Mouse (Mus musculus) gastrocnemius, adult 18-20 months (tissue): Measurements from ENCODE around the gene Cdc20. TPM values are rescaled to one million over a fixed set of nuclear protein-coding genes. Genes with fewer than 3 reads are reported as not detected.

ENCODE experiments used
- DNase-seq: peaks from one replicate; pipeline ENCODE4 v3.0.0; 2021; ENCODE audit warnings: low spot score
- total RNA-seq, 2 experiments: library from RNA; stranded (reverse); gene quantifications; 2 replicates each; pipeline ENCODE4 v1.2.3; 2021

Cdc20 gene
- total RNA-seq, 2 experiments from 2014 or later: 0.32 TPM; not detected in 1

GRCm38 (mm10) chr4:118421384-118421783 lies 15.8 kb downstream of the Cdc20 start:
- DNase-seq: no peak

- no peak for DNase-seq
Measured at GRCm38 (mm10) chr4:118417112-118417797, 19.9 kb downstream of the Cdc20 start.

GRCm38 (mm10) chr4:118416329-118416728 lies 20.8 kb downstream of the Cdc20 start:
- no peak for DNase-seq

- DNase-seq: no peak
Measured at GRCm38 (mm10) chr4:118415779-118416178, 21.4 kb downstream of the Cdc20 start.

- DNase-seq: no peak
Measured at GRCm38 (mm10) chr4:118413553-118413952, 23.6 kb downstream of the Cdc20 start.

GRCm38 (mm10) chr4:118410871-118411270 lies 26.3 kb downstream of the Cdc20 start:
- no peak for DNase-seq

- DNase-seq: peak; percentile 94
Measured at GRCm38 (mm10) chr4:118409142-118409900, 27.8 kb downstream of the Cdc20 start, which contains the start of the genes Szt2 and Med8. Szt2 (minus strand) TSS chr4:118409273. Med8 (plus strand) TSS chr4:118409337.

GRCm38 (mm10) chr4:118402701-118403100 lies 34.5 kb downstream of the Cdc20 start:
- no peak for DNase-seq

- DNase-seq: no peak
Measured at GRCm38 (mm10) chr4:118401918-118402317, 35.2 kb downstream of the Cdc20 start.

GRCm38 (mm10) chr4:118401421-118401820 lies 35.7 kb downstream of the Cdc20 start:
- no peak for DNase-seq

GRCm38 (mm10) chr4:118398400-118398799 lies 38.8 kb downstream of the Cdc20 start:
- DNase-seq: no peak

- no peak for DNase-seq
Measured at GRCm38 (mm10) chr4:118396433-118396832, 40.7 kb downstream of the Cdc20 start.

GRCm38 (mm10) chr4:118395289-118395688 lies 41.9 kb downstream of the Cdc20 start:
- DNase-seq: no peak

GRCm38 (mm10) chr4:118394505-118394904 lies 42.6 kb downstream of the Cdc20 start:
- DNase-seq: no peak

GRCm38 (mm10) chr4:118390146-118390545 lies 47.0 kb downstream of the Cdc20 start:
- no peak for DNase-seq

GRCm38 (mm10) chr4:118387316-118387715 lies 49.8 kb downstream of the Cdc20 start:
- DNase-seq: no peak

GRCm38 (mm10) chr4:118383271-118383670 lies 53.9 kb downstream of the Cdc20 start:
- no peak for DNase-seq

Other genes with a start within 250 kb of the Cdc20 start
- gene Ptprf, start 145.9 kb downstream of the Cdc20 start, total RNA-seq: 1 to 10 TPM; 2.0 to 2.2 TPM
- gene Szt2, start 28.1 kb downstream of the Cdc20 start, total RNA-seq: 1 to 10 TPM; 4.6 to 5.6 TPM
- 10 to 100 TPM; 38.6 to 39.2 TPM for gene Med8, start 28.0 kb downstream of the Cdc20 start, total RNA-seq
- gene Elovl1, start 9.3 kb downstream of the Cdc20 start, total RNA-seq: 1 to 10 TPM; 5.0 to 6.9 TPM
- gene Mpl, start 20.2 kb upstream of the Cdc20 start, total RNA-seq: not detected
- gene Tie1, start 52.7 kb upstream of the Cdc20 start, total RNA-seq: 10 to 100 TPM; 11.0 to 14.3 TPM
- gene 2610528J11Rik, start 89.6 kb upstream of the Cdc20 start, total RNA-seq: not detected
- gene Tmem125, start 106.7 kb upstream of the Cdc20 start, total RNA-seq: not detected
- gene Cfap57, start 183.4 kb upstream of the Cdc20 start, total RNA-seq: not detected
- gene Ebna1bp2, start 183.4 kb upstream of the Cdc20 start, total RNA-seq: 10 to 100 TPM; 23.6 to 26.9 TPM
- gene Olfr62, start 221.6 kb upstream of the Cdc20 start, total RNA-seq: not detected